Mouse (Mus musculus) spleen, adult 2 months (tissue): Measurements from ENCODE around the gene Irf8. TPM values are rescaled to one million over a fixed set of nuclear protein-coding genes. Genes with fewer than 3 reads are reported as not detected.
"Not testable (repeated sequence)": the region's sequence is repeated elsewhere in the genome, so short reads cannot be mapped to it uniquely, and the experiment has no call there.

Source experiments
- DNase-seq, 2 experiments: peaks; one replicate each; pipeline versions ENCODE4 v3.0.0 to v3.0.0-alpha.2; 2012 to 2021; ENCODE audit warnings: low spot score in 2 of 2, low read depth in 1 of 2
- H3K27ac ChIP-seq: fragments of 200-500 bp; 2 replicates; pipeline ENCODE4 v1.5.1; 2012; ENCODE audit warnings: low read length, inconsistent platforms; ENCODE audit not compliant: insufficient read depth
- H3K27me3 ChIP-seq: fragments of 200-500 bp; 2 replicates; pipeline ENCODE4 v1.6.1; 2012; ENCODE audit warnings: mild to moderate bottlenecking, moderate library complexity, low read length, inconsistent platforms; ENCODE audit not compliant: control insufficient read depth, insufficient read depth
- H3K36me3 ChIP-seq: fragments of 200-500 bp; 2 replicates; pipeline ENCODE4 v1.6.1; 2012; ENCODE audit warnings: mild to moderate bottlenecking, low read length, inconsistent platforms; ENCODE audit not compliant: control insufficient read depth, insufficient read depth
- H3K4me1 ChIP-seq: fragments of 200-500 bp; 2 replicates; pipeline ENCODE4 v1.6.1; 2011; ENCODE audit warnings: inconsistent platforms; ENCODE audit not compliant: control insufficient read depth, insufficient read depth, insufficient read length
- H3K4me3 ChIP-seq: fragments of 200-500 bp; 2 replicates; pipeline ENCODE4 v1.5.1; 2011; ENCODE audit warnings: mild to moderate bottlenecking, inconsistent platforms; ENCODE audit not compliant: insufficient read depth, insufficient read length; ENCODE audit errors: extremely low read depth
- CTCF ChIP-seq: fragments of 200-500 bp; IDR thresholded peaks from 2 replicates; pipeline ENCODE4 v1.5.1; 2011; ENCODE audit warnings: mild to moderate bottlenecking, inconsistent platforms; ENCODE audit not compliant: insufficient read depth, insufficient read length, insufficient replicate concordance; ENCODE audit errors: extremely low read depth
- POLR2A ChIP-seq: fragments of 200-500 bp; IDR thresholded peaks from 2 replicates; pipeline ENCODE4 v1.6.1; 2011; ENCODE audit warnings: low read depth, low read length, inconsistent platforms
- whole genome bisulfite sequencing: fragments of 180-500 bp; shearing (Covaris S2); methylation state at CpG from one replicate; pipeline ENCODE4 v1.1.7; 2018; 5-methylcytosine and 5-hydroxymethylcytosine counted together
- polyA plus RNA-seq: library from polyadenylated mRNA; depleted of rRNA; stranded (reverse); fragments of >200 nt; gene quantifications from 2 replicates; pipeline ENCODE4 v1.2.3, GENCODE M21; 2012

Irf8 gene
- polyA plus RNA-seq, 1 experiment = 255 TPM

GRCm38 (mm10) chr8:120719586-120720236, 16.4 kb upstream of the Irf8 start:
- no peak overlapping the region for H3K27ac ChIP-seq

GRCm38 (mm10) chr8:120723025-120723424, 13.1 kb upstream of the Irf8 start:
- no peaks in the 10 kb centered on the region for H3K36me3 ChIP-seq
- WGBS = 78% methylated on average over 6 of the region's 6 CpGs
- H3K27me3 ChIP-seq = no peaks in the 10 kb centered on the region
- H3K4me1 ChIP-seq = peaks cover 12% of the 10 kb centered on the region; the same call in 1 of the 2 replicates
- DNase-seq = no peak
- no peak overlapping the region for H3K4me3 ChIP-seq
- peak; percentile 21; the same call in 1 of the 2 replicates for TF ChIP-seq CTCF
- no peak for TF ChIP-seq POLR2A
- H3K27ac ChIP-seq = no peak overlapping the region

More at GRCm38 (mm10) chr8:120719586-120720236, 16.4 kb upstream of the Irf8 start:
- peaks cover 13% of the 10 kb centered on the region for H3K4me1 ChIP-seq
- 58% methylated on average over 19 of the region's 19 CpGs for WGBS
- H3K4me3 ChIP-seq = no peak overlapping the region
- no peaks in the 10 kb centered on the region for H3K36me3 ChIP-seq
- TF ChIP-seq CTCF (no peak), POLR2A (no peak)
- H3K27me3 ChIP-seq = no peaks in the 10 kb centered on the region
- no peak for DNase-seq

GRCm38 (mm10) chr8:120724096-120724495, 12.1 kb upstream of the Irf8 start:
- 92% methylated on average over 4 of the region's 4 CpGs for WGBS
- H3K4me1 ChIP-seq = peaks cover 12% of the 10 kb centered on the region; the same call in 1 of the 2 replicates
- H3K4me3 ChIP-seq, H3K36me3 ChIP-seq, H3K27ac ChIP-seq, H3K27me3 ChIP-seq, DNase-seq: not testable (repeated sequence)

DNA sequence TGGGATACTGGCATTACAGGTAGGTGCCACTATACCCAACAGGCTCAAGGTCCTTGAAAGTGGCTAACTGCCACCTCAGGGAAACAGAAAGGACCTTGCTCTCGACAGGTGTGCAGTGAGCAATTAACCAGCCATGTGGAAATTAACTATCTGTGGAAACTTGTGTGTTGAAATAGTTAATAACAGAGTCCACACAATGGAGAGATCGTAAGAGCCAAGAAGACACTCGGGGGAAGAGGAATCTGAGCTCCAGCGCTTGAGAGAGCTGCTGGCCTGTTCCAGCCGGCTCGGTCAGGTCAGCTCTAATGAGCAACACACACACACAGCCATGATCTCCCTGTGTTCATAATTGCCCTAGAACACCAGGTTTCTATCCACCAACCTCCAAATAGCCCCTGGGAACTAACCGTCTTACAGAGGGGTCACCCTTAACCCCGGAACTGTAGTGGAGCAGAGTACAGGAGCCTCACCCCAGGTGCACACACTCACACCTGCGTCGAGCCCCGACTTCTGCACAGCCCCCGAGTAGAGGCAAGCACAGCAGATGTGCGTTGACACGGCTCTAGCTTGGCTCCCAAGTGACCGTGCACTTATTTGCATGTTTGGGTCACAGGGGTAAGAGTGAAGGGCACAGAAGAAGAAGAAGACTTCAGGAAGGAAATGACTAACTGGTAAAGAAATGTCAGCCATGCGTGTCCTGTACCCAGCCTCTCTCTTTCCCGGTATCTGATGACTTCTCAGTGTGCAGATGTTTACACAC, 11.2 kb upstream of the Irf8 start:
- WGBS = 13% methylated on average over 17 of the region's 17 CpGs
- H3K27me3 ChIP-seq = no peaks in the 10 kb centered on the region
- TF ChIP-seq POLR2A (peak; percentile 46; the same call in 1 of the 2 replicates), CTCF (no peak)
- H3K27ac ChIP-seq = peak overlapping the region; percentile 93
- H3K4me3 ChIP-seq = peak overlapping the region; percentile 24; the same call in 1 of the 2 replicates
- no peaks in the 10 kb centered on the region for H3K36me3 ChIP-seq
- DNase-seq = peak; percentile 83 to 86
- H3K4me1 ChIP-seq = peaks cover 12% of the 10 kb centered on the region; the same call in 1 of the 2 replicates

GRCm38 (mm10) chr8:120725576-120725950, 10.6 kb upstream of the Irf8 start:
- no peaks in the 10 kb centered on the region for H3K36me3 ChIP-seq
- H3K4me1 ChIP-seq = peaks cover 12% of the 10 kb centered on the region; the same call in 1 of the 2 replicates
- peak overlapping the region; percentile 93 for H3K27ac ChIP-seq
- no peaks in the 10 kb centered on the region for H3K27me3 ChIP-seq
- WGBS = 21% methylated on average over 5 of the region's 5 CpGs
- H3K4me3 ChIP-seq = no peak overlapping the region
- TF ChIP-seq POLR2A (no peak), CTCF (no peak)
- peak in 1 of 2 experiments; percentile 36 for DNase-seq

GRCm38 (mm10) chr8:120726051-120726450, 10.1 kb upstream of the Irf8 start:
- no peak overlapping the region for H3K4me3 ChIP-seq
- WGBS = 18% methylated on average over 5 of the region's 5 CpGs
- no peak for TF ChIP-seq POLR2A
- TF ChIP-seq CTCF = no peak
- H3K27ac ChIP-seq = peak overlapping the region; percentile 93
- no peaks in the 10 kb centered on the region for H3K27me3 ChIP-seq
- DNase-seq = no peak
- peaks cover 12% of the 10 kb centered on the region; the same call in 1 of the 2 replicates for H3K4me1 ChIP-seq
- no peaks in the 10 kb centered on the region for H3K36me3 ChIP-seq
